ENCODE assay signal across 8 mouse cellular contexts in genomic region chr6:49096421-49096820, GRCm38 (mm10). TPM values are rescaled to one million over a fixed set of nuclear protein-coding genes. Genes with fewer than 3 reads are reported as not detected.
DNase-seq lines count a peak whose midpoint lies in the region; ATAC-seq and TF ChIP-seq lines count a peak whose summit lies in the region.

No protein-coding gene starts in this region.

- peak; percentile 59 for ATAC-seq in heart, postnatal 0 days (ENCODE audit: insufficient read depth, low read depth)

- H3K27ac ChIP-seq in heart, embryonic 10.5 days, result no peak overlapping the region
- peak overlapping the region; percentile 79 for H3K27ac ChIP-seq in heart, postnatal 0 days (ENCODE audit: low read depth)

- peaks cover 32% of the 10 kb centered on the region for H3K4me1 ChIP-seq in heart, embryonic 10.5 days
- peaks cover 37% of the 10 kb centered on the region for H3K4me1 ChIP-seq in heart, postnatal 0 days (ENCODE audit: control insufficient read depth, insufficient read depth)

- intact Hi-C loops in left cerebral cortex, postnatal 25 days (cut with DNase I), result no loop called here

- TF ChIP-seq EP300 in heart, postnatal 0 days (IDR thresholded peaks at IDR 0.05; ENCODE audit: low read depth), result no peak

- no peak overlapping the region for H3K9ac ChIP-seq in heart, postnatal 0 days (replicated peaks; ENCODE audit: low read depth, low read length)

- 81% methylated on average over 7 of the region's 7 CpGs for WGBS in heart, embryonic 10.5 days
- 38% methylated on average over 7 of the region's 7 CpGs for WGBS in heart, postnatal 0 days

- peaks cover 62% of the 10 kb centered on the region for H3K36me3 ChIP-seq in heart, embryonic 10.5 days
- peaks cover 28% of the 10 kb centered on the region for H3K36me3 ChIP-seq in heart, postnatal 0 days (replicated peaks; ENCODE audit: control insufficient read depth, insufficient read depth, low read length)

- H3K9me3 ChIP-seq in heart, embryonic 10.5 days, result no peaks in the 10 kb centered on the region
- no peaks in the 10 kb centered on the region for H3K9me3 ChIP-seq in heart, postnatal 0 days (replicated peaks; ENCODE audit: control insufficient read depth, low read length)

- no peak for TF ChIP-seq CTCF in heart, postnatal 0 days (IDR thresholded peaks at IDR 0.05; ENCODE audit: low read depth)

- no peaks in the 10 kb centered on the region for H3K27me3 ChIP-seq in heart, embryonic 10.5 days (ENCODE audit: insufficient read depth, poor library complexity, severe bottlenecking)
- no peaks in the 10 kb centered on the region for H3K27me3 ChIP-seq in heart, postnatal 0 days (ENCODE audit: control insufficient read depth, insufficient read depth, low read length)

- H3K4me3 ChIP-seq in heart, embryonic 10.5 days, result no peak overlapping the region
- no peak overlapping the region for H3K4me3 ChIP-seq in heart, postnatal 0 days (ENCODE audit: low read depth, low read length)

- DNase-seq in heart, adult 11 months, result peak; percentile 97
- no peak for DNase-seq in heart, embryonic 10.5 days (ENCODE audit: low spot score)
- peak; percentile 77 for DNase-seq in MN1 (ENCODE audit: low spot score)
- peak; percentile 47 to 52 for DNase-seq in cerebellum, postnatal 10 days
- DNase-seq in heart, postnatal 0 days (ENCODE audit: low spot score), result peak; percentile 66
- peak; percentile 27 to 66 for DNase-seq in left cerebral cortex, postnatal 25 days (ENCODE audit: low spot score in 2 of 2)
- DNase-seq in urinary bladder, postnatal 36 days (ENCODE audit: low spot score in 2 of 2), result peak; percentile 47 to 71
- no peak for DNase-seq in embryo, embryonic 9.5 days (ENCODE audit: extremely low spot score)

- peak overlapping the region; percentile 53 for H3K4me2 ChIP-seq in heart, postnatal 0 days (ENCODE audit: low read depth, low read length)

RNA-seq across cellular contexts. Expression of gene Malsu1, which starts 22.8 kb away (rescaled TPM):
- polyA plus RNA-seq in heart, embryonic 10.5 days (2016; fragmentation: Nextera tagmentation; extraction: Ambion mirVana), result 60.2 and 63.1 TPM in 2 replicates
- total RNA-seq in heart, postnatal 0 days (2014; rRNA removed; ENCODE audit: low replicate concordance), result 20.0 and 35.3 TPM in 2 replicates
- 97.6 and 105 TPM in 2 replicates for polyA plus RNA-seq in heart, postnatal 0 days (2015; fragmentation: Nextera tagmentation; extraction: Ambion mirVana)
- 10 to 100 TPM; 26.1 to 27.3 TPM for total RNA-seq in left cerebral cortex, postnatal 25 days (2021)

Comparison
In these comparisons a context has a peak if more than half of its experiments do, and no peak if none do; other contexts are left out.
1. DNase-seq: peak in heart, adult 11 months (single experiment), MN1 (single experiment), cerebellum, postnatal 10 days (2 of 2), heart, postnatal 0 days (single experiment), left cerebral cortex, postnatal 25 days (2 of 2) and urinary bladder, postnatal 36 days (2 of 2); none in heart, embryonic 10.5 days (single experiment) and embryo, embryonic 9.5 days (single experiment).